Mouse (Mus musculus) central nervous system, embryonic 11.5 days (tissue): ENCODE data around the gene Numa1. TPM values are rescaled to one million over a fixed set of nuclear protein-coding genes. Genes with fewer than 3 reads are reported as not detected.

Source experiments
- polyA plus RNA-seq: library from polyadenylated mRNA; depleted of rRNA; stranded (reverse); fragments of >200 nt; gene quantifications from 2 replicates; pipeline ENCODE4 v1.2.3, GENCODE M21; 2012; rRNA removed

Gene Numa1
- 99.9 and 104 TPM in 2 replicates for polyA plus RNA-seq

DNA sequence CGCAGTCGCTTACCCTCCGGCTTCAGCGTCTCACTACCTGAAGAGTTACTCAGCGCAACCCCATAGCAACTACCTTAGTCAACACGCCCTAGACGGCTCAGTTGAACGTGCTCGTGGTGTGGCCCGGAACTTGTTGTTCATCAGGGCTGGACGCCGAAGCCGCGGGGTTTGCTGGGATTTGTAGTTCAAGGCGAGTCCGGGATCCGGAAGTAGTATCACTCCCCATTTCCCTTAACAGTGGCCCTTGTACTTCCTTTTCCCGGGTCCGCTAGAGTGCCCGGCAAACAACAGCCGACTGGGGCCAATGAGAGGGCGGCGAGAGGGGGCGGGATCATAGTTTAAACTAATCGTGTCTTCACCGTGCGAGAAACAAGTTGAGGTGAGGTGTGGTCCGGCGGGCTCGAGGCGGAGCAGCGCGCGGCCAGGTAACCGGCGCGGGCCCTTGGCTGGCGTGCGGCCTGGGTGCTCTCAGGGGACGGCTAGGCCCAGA, at the start of gene Numa1, which contains the start of gene Lrrc51:
Numa1 (plus strand) TSS at position 361 of the 490 bp plus-strand sequence.
Lrrc51 (minus strand) TSS at position 145 of the 490 bp plus-strand sequence.

DNA sequence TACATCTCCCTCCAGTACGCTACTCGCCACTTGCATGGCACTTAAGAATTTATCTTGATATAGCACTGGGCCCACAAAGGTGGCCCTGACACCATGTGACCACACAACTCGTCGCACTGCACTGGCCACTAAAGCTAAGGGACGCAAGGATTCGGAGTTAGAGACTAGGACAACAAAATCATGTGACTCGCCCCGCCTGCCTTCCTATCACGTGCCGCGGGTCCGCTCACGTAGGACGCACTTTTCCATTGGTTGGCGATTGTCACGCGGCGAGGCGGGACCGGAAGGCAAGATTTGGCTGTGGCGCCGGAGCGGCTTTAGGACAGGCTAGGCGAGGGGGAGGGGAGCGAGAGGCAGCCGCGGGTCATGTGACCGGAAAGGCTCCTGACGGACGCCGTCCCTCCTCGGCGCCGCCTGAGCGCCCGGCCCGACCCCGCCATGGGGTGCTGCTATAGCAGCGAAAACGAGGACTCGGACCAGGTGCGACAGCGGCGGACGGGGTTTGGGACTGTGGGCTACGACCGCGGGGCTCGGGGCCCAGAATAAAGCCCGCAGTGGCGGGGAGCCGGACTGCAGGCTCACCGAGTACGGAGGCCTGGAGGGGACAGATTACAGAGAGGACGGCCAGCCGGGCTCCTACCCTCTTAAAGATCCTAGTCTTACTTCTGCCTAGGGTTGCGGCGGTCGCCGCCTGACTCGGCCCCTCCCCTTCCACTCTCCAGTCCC, 28.2 kb upstream of the Numa1 start, which contains the start of gene Lamtor1:
Lamtor1 (plus strand) TSS at position 344 of the 726 bp plus-strand sequence.

GRCm38 (mm10) chr7:101906287-101906681, 27.6 kb upstream of the Numa1 start, which contains the start of gene Tomt:
Tomt (minus strand) TSS chr7:101906359.

DNA sequence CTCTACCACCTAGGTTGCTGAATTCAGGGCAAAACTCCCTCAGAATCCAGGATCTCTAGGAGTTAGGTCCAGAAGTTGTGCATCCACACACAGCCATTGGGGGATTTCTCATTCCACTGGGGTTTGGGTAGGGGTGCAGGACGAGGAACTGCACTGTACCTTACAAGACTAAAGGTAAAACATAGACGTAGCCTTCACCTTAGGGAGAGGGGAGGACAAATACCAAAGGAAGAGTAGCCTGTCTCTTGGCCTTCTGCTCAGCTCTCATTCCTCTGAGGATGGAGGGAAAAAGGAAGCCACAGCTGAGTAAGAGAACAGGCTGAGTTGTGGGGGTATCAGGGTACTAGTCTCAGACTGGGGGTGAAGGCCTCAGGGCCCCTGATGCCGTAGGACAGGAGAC, 84.7 kb downstream of the Numa1 start, which contains the start of gene Il18bp:
Il18bp (minus strand) TSS at position 101 of the 400 bp plus-strand sequence.

Other genes starting within 250 kb of the Numa1 start
- 0.80 and 2.0 TPM in 2 replicates for gene Phox2a, start 115.8 kb upstream of the Numa1 start, polyA plus RNA-seq
- 58.7 and 79.0 TPM in 2 replicates for gene Inppl1, start 95.9 kb upstream of the Numa1 start, polyA plus RNA-seq
- gene Folr2, start 76.9 kb upstream of the Numa1 start, polyA plus RNA-seq, result 2.5 TPM in 2 replicates
- gene Anapc15, start 70.4 kb upstream of the Numa1 start, polyA plus RNA-seq, result 124 and 143 TPM in 2 replicates
- 5.8 and 12.0 TPM in 2 replicates for gene Folr1, start 63.3 kb upstream of the Numa1 start, polyA plus RNA-seq
- 122 and 155 TPM in 2 replicates for gene Lamtor1, start 28.2 kb upstream of the Numa1 start, polyA plus RNA-seq
- gene Tomt, start 27.8 kb upstream of the Numa1 start, polyA plus RNA-seq, result 0.12 and 0.41 TPM in 2 replicates
- 5.2 and 8.2 TPM in 2 replicates for gene Lrrc51, start 216 bp upstream of the Numa1 start, polyA plus RNA-seq
- 10.8 and 15.4 TPM in 2 replicates for gene Il18bp, start 84.6 kb downstream of the Numa1 start, polyA plus RNA-seq
- gene Rnf121, start 131.4 kb downstream of the Numa1 start, polyA plus RNA-seq, result 44.9 and 79.1 TPM in 2 replicates
- 51.6 and 62.7 TPM in 2 replicates for gene Xndc1, start 131.4 kb downstream of the Numa1 start, polyA plus RNA-seq
- gene Xntrpc, start 131.6 kb downstream of the Numa1 start, polyA plus RNA-seq, result 7.5 and 11.2 TPM in 2 replicates
- 3.6 TPM in 1 of 2 replicates, not detected in the other for gene Trpc2, start 149.0 kb downstream of the Numa1 start, polyA plus RNA-seq
- gene Art1, start 167.6 kb downstream of the Numa1 start, polyA plus RNA-seq, result 0.67 and 3.5 TPM in 2 replicates
- 0.79 and 2.5 TPM in 2 replicates for gene Art5, start 175.4 kb downstream of the Numa1 start, polyA plus RNA-seq
- gene Chrna10, start 182.7 kb downstream of the Numa1 start, polyA plus RNA-seq, result 0.02 TPM in 1 of 2 replicates, not detected in the other